Comparison of ENCODE assay signal across 24 mouse cellular contexts in the genomic region with DNA sequence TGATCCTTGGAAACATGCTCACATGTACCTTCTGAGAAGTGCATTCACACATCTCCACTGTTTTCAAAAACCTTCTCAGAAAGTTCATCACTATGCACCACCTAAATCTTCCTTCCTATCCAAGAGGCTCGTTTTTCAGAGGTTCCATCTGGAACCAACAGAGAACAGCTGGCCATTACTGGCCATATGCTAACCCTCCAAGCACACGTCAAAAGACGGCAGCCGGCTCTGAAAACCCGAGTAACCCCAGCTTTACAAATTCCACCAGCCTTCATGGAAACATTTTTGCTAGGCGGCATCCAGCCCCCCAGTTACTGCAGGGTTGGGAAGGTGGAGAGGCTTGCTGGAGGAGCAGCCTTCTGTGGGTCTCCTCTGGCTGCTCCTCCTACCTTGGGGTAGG.
DNase-seq lines count a peak whose midpoint lies in the region; ATAC-seq lines count a peak whose summit lies in the region.
"Had no signal": no experiment of that assay in that cellular context is flagged by ENCODE, and none has a peak within 500 bp of the region (broad histone marks: within the 10 kb centered on the region; RNA-seq: fewer than 3 reads in every experiment).

No protein-coding gene starts in this region.

- peaks cover 72% of the 10 kb centered on the region for H3K27me3 ChIP-seq in hindbrain, embryonic 13.5 days
- peaks cover 59% of the 10 kb centered on the region for H3K27me3 ChIP-seq in hindbrain, embryonic 10.5 days (ENCODE audit: insufficient read depth, poor library complexity, severe bottlenecking)
- peaks cover 45% of the 10 kb centered on the region for H3K27me3 ChIP-seq in lung, embryonic 16.5 days (ENCODE audit: control insufficient read depth, insufficient read depth, low read depth, low read length)

- peak overlapping the region; percentile 1; the same call in 1 of the 2 replicates for H3K27ac ChIP-seq in hindbrain, embryonic 13.5 days
- H3K27ac ChIP-seq in hindbrain, embryonic 10.5 days = no peak overlapping the region
- no peak overlapping the region for H3K27ac ChIP-seq in lung, embryonic 16.5 days (ENCODE audit: low read length)
- H3K27ac ChIP-seq: forebrain, embryonic 10.5 days; forebrain, embryonic 13.5 days; heart, embryonic 13.5 days; hindbrain, embryonic 12.5 days had no signal

- H3K9me3 ChIP-seq in hindbrain, embryonic 13.5 days = no peaks in the 10 kb centered on the region
- H3K9me3 ChIP-seq in hindbrain, embryonic 10.5 days = peaks cover 4% of the 10 kb centered on the region; the same call in 1 of the 2 replicates
- H3K9me3 ChIP-seq in lung, embryonic 16.5 days (ENCODE audit: control insufficient read depth, low read length) = no peaks in the 10 kb centered on the region
- H3K9me3 ChIP-seq: forebrain, embryonic 13.5 days; G1E; heart, embryonic 13.5 days; hindbrain, embryonic 12.5 days had no signal

- no peak overlapping the region for H3K4me2 ChIP-seq in hindbrain, embryonic 13.5 days
- no peak overlapping the region for H3K4me2 ChIP-seq in lung, embryonic 16.5 days (ENCODE audit: low read depth, low read length)
- H3K4me2 ChIP-seq: forebrain, embryonic 13.5 days; heart, embryonic 13.5 days; hindbrain, embryonic 12.5 days had no signal

- DNase-seq in hindbrain, embryonic 10.5 days (ENCODE audit: low spot score) = no peak
- DNase-seq in lung, postnatal 25 days (ENCODE audit: low spot score) = no peak
- peak; percentile 61 for DNase-seq in lung, postnatal 10 days
- no peak for DNase-seq in layer of hippocampus, postnatal 10 days (ENCODE audit: low spot score in 2 of 2)
- DNase-seq: adrenal gland, postnatal 10 days; adrenal gland, postnatal 36 days; B cell, adult 2 months; cerebellum, adult 18-20 months; cerebellum, adult 9-10 months; cerebellum, postnatal 14 days; gastrocnemius, postnatal 14 days; heart, adult 18-20 months; heart, postnatal 14 days; heart, postnatal 4 days had no signal

- WGBS in hindbrain, embryonic 13.5 days = 53% methylated on average over 6 of the region's 6 CpGs
- WGBS in hindbrain, embryonic 10.5 days = 73% methylated on average over 6 of the region's 6 CpGs
- 51% methylated on average over 6 of the region's 6 CpGs for WGBS in lung, embryonic 16.5 days

- H3K36me3 ChIP-seq in hindbrain, embryonic 13.5 days = no peaks in the 10 kb centered on the region
- no peaks in the 10 kb centered on the region for H3K36me3 ChIP-seq in hindbrain, embryonic 10.5 days
- no peaks in the 10 kb centered on the region for H3K36me3 ChIP-seq in lung, embryonic 16.5 days (ENCODE audit: control insufficient read depth, insufficient read depth, low read length)
- H3K36me3 ChIP-seq: forebrain, embryonic 10.5 days; G1E; heart, embryonic 13.5 days; hindbrain, embryonic 12.5 days had no signal

- no peak overlapping the region for H3K9ac ChIP-seq in hindbrain, embryonic 13.5 days
- H3K9ac ChIP-seq in lung, embryonic 16.5 days (ENCODE audit: low read length) = no peak overlapping the region
- H3K9ac ChIP-seq: forebrain, embryonic 13.5 days; heart, embryonic 13.5 days; hindbrain, embryonic 12.5 days had no signal

- no peak for ATAC-seq in hindbrain, embryonic 13.5 days (ENCODE audit: low FRiP score)
- peak; percentile 57 for ATAC-seq in lung, embryonic 16.5 days (ENCODE audit: low read depth)
- ATAC-seq: forebrain, embryonic 13.5 days; forebrain, embryonic 16.5 days; hindbrain, embryonic 16.5 days; Patski had no signal

- H3K4me3 ChIP-seq in hindbrain, embryonic 13.5 days = no peak overlapping the region
- H3K4me3 ChIP-seq in hindbrain, embryonic 10.5 days = no peak overlapping the region
- no peak overlapping the region for H3K4me3 ChIP-seq in lung, embryonic 16.5 days (ENCODE audit: low read length)
- H3K4me3 ChIP-seq: forebrain, embryonic 10.5 days; forebrain, embryonic 13.5 days; heart, embryonic 13.5 days; hindbrain, embryonic 12.5 days had no signal

- peaks cover 14% of the 10 kb centered on the region for H3K4me1 ChIP-seq in hindbrain, embryonic 13.5 days (replicated peaks)
- peaks cover 25% of the 10 kb centered on the region for H3K4me1 ChIP-seq in hindbrain, embryonic 10.5 days (replicated peaks)
- H3K4me1 ChIP-seq in lung, embryonic 16.5 days (replicated peaks; ENCODE audit: control insufficient read depth, insufficient read depth, low read length) = no peaks in the 10 kb centered on the region; the same call in 1 of the 2 replicates
